Mouse (Mus musculus) left cerebral cortex, postnatal 4 days (tissue): ENCODE measurements around the gene Hmgb1. TPM values are rescaled to one million over a fixed set of nuclear protein-coding genes. Genes with fewer than 3 reads are reported as not detected.

Experiments
- DNase-seq: peaks from one replicate; pipeline ENCODE4 v3.0.0-alpha.2; 2022
- intact Hi-C: fragments of 180-260 bp; cut with DNase I; formaldehyde crosslinking; loops from one replicate; pipeline ENCODE4 v1.15.1; 2025
- total RNA-seq, 2 experiments: library from RNA; stranded (reverse); gene quantifications; 2 replicates each; pipeline ENCODE4 v1.2.3; 2021

Hmgb1 gene
- total RNA-seq, 2 experiments from 2014 or later: 291 to 345 TPM

- intact Hi-C loops: no loop called here
- no peak for DNase-seq
These were observed 144.5 kb downstream of the Hmgb1 start for GRCm38 (mm10) chr5:149039825-149040224.

DNA sequence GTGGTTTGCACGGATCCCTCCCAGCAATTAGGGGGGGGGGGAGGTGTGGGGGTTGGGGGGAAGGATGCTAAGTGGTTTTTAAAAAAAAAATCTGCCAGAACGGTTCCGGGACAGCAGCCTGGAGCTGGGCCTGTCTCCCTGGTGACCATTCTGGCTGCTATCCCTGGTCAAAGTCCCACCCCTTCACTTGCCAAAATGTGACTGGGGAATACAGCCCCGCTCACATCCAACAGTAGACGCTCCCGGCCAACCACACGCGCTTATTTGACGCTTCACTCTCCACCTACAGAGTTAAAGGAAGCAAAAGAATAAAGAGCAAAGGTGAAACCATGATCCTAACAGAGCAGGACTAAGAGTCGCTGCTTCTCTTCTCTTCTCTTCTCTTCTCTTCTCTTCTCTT is 146.6 kb downstream of the Hmgb1 start:
- peak; percentile 64 for DNase-seq
- intact Hi-C loops: no loop called here

DNA sequence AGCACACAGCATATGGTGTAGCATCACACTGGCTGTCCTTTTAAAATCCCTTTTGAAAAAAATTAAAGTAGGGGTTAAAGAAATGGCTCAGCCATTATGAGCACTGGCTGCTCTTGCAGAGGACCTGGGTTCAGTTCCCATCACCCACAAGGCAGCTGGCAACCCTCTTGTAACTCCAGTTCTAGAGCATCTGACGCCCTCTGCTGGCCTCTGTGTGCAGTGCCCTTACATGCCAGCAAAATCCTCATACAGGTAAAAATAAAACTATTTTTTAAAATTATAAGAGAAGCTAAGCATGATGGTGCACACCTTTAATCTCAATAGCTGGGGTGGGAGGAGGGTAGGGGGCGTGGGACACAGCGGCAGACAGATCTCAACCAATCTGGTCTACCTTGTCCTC is 147.4 kb downstream of the Hmgb1 start:
- intact Hi-C loops: no loop called here
- no peak for DNase-seq

DNA sequence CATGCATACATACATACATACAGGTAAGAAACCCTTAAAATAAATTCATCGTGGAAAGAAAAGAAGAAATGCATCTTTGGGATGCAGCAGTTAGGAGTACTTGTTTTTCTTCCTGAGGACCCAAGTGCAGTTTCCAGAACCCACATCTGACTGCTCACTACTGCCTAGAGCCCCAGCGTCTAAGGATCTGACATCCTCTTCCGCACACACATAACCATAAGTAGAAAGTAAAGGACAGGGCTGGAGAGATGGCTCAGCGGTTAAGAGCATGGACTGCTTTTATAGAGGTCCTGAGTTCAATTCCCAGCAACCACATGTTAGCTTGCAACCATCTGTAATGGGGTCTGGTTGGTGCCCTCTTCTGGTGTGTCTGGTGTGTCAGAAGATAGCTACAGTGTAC is 151.9 kb downstream of the Hmgb1 start:
- no peak for DNase-seq
- intact Hi-C loops: no loop called here

DNA sequence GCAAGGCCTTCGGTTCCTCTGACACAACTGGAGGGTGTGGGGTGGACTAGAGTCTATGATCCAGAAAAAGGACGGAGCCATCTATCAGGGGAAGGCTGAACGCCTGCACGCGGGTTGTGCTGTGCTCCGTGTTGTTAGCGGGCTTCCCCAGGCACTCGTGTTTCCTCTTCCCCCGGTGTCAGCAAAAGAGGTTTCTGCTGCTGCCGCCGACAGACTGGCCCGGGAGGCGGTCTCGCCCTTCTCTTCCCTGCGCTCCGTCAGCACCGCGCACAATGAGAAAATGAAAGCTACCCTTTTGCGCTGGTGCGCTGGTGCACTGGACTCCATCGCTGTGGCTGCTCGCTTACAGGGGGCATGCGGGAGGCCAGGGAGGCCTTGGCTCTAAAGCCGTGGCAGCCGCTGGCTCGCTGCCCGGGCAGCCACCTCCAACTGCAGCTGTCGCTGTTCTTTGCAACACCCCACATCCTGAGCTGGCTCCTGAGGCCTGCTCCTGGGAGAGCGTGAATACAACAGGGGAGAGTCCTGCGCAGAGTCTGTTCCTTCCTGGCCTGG is 153.0 kb downstream of the Hmgb1 start:
- intact Hi-C loops: no loop called here
- peak; percentile 86 for DNase-seq

GRCm38 (mm10) chr5:149030103-149030502 is 154.2 kb downstream of the Hmgb1 start:
- intact Hi-C loops: no loop called here
- DNase-seq: no peak

- no peak for DNase-seq
- intact Hi-C loops: loop anchor here (10.0 kb wide), 1 partner anchor 194 kb away; no protein-coding TSS in a partner anchor
These were observed 155.9 kb downstream of the Hmgb1 start for GRCm38 (mm10) chr5:149028394-149028793.

GRCm38 (mm10) chr5:149027389-149027788 is 156.9 kb downstream of the Hmgb1 start:
- intact Hi-C loops: loop anchor here (10.0 kb wide), 1 partner anchor 193 kb away; no protein-coding TSS in a partner anchor
- DNase-seq: no peak

DNA sequence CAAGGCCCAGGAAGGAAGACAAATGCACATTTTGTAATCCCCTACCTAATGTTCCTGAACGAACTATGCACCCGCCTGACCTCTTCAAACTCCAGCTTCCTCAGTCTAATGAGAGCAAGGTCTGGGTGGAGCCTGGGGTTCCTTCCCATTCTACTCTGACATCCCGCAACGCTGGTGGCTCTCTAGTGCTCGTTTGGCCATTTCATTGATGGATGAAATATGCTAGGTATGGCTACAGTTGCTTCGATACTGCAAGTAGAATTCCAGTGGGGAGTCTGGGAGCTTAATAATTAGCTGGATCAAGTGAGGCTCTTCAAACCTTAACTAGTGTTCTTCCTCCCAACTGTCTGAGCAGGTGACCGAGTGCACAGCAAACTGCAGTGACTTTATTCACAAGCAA is 163.2 kb downstream of the Hmgb1 start:
- intact Hi-C loops: loop anchor here (10.0 kb wide), 1 partner anchor 186 kb away; no protein-coding TSS in a partner anchor
- DNase-seq: no peak

DNA sequence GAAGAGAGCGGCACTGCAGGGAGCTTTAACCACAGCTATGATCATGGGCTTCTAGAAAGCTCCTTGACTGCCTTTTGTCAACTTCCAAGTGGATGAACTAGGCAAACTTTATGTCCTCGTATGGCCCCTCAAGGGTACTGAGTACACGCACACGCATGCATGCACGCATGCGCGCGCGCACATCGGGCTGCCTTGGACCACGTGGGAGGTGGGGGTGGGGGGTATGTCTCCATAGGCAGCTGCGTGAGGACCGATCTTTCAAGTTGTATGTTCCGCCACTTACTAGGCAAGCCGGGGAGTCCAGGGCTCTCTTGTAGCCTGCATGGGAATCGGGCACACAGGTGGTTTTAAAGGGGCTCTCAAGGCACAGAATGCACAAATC is 163.6 kb downstream of the Hmgb1 start:
- intact Hi-C loops: loop anchor here (10.0 kb wide), 1 partner anchor 186 kb away; no protein-coding TSS in a partner anchor
- no peak for DNase-seq

DNA sequence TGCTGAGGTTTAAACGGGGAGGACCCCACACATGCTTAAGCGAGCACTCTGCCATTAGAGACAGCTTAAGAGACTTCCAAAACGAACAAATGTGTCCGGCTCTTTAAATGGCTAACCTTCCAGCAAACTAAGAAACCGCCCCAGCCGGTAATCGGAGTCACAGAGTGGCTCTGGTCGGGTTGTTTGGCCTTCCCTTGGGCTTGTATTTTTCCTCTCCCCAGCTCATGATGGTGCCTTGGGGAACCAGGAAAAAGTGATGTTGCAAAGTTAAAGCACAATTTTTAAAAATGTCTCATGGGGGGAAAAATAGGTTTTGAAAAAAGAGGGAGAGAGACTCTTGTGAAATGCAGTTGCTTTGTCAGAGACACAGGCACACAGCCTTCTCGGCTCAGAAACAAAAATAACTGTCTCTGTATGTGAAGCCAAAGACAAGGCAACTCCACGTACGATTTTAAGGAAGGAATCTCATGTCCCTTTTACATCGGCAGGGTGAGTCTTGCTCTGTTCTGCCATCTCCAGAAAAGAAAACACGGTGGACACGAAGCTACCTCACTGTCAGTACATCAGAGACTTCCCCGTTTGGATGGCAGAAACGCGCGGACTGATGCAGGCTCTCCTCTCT is 164.1 kb downstream of the Hmgb1 start:
- intact Hi-C loops: loop anchor here (10.0 kb wide), 1 partner anchor 185 kb away; no protein-coding TSS in a partner anchor
- DNase-seq: no peak

DNA sequence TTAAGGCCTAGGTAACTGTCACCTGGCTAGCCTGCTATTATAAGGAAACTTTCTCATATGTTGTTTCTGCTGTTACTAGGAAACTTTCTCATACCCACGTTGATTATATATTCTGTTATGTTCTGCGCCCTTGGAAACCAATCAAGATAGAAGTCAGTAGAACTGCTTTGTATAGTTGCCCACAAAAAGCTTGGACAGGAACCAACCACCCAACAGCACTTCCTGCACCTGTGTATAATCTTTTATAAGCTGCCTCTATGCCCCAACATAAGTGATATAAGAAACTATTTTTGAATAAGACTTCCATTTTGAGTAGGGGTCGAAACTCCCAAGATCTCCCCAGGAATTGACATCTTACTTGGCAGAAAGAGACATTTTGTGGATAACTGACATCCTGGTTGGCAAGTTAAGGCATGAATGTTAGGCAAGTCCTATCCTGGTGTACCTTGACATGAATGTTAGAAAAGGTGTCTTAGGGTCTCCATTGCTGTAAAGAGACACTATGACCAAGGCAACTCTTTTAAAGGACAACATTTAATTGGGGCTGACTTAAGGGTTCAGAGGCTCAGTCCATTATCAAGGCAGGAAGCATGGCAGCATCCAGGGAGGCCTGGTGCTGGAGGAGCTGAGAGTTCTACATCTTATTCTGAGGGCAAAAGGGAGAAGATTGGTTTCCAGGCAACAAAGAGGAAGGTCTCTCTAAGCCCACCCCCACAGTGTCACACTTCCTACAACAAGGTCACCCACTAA is 166.4 kb downstream of the Hmgb1 start:
- no peak for DNase-seq
- intact Hi-C loops: no loop called here

DNA sequence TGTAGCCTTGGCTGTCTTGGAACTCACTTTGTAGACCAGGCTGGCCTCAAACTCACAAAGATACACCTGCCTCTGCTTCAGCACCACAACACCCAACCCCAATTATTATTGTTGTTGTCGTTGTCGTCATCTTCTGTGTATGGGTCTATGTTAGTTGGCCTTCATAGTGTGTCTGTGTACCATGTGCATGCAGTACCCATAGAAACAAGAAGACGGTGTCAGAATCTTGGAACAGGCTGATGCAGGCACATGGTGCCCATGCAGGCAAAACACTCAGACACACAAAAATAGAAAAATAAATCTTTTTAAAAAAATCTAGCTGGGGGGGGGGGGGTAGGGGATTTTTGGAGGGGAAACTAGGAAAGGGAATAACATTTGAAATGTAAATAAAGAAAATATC is 167.1 kb downstream of the Hmgb1 start:
- DNase-seq: no peak
- intact Hi-C loops: no loop called here

- intact Hi-C loops: no loop called here
- no peak for DNase-seq
These were observed 168.0 kb downstream of the Hmgb1 start for GRCm38 (mm10) chr5:149016261-149016660.

- no peak for DNase-seq
- intact Hi-C loops: no loop called here
These were observed 168.7 kb downstream of the Hmgb1 start for GRCm38 (mm10) chr5:149015335-149016201.

DNA sequence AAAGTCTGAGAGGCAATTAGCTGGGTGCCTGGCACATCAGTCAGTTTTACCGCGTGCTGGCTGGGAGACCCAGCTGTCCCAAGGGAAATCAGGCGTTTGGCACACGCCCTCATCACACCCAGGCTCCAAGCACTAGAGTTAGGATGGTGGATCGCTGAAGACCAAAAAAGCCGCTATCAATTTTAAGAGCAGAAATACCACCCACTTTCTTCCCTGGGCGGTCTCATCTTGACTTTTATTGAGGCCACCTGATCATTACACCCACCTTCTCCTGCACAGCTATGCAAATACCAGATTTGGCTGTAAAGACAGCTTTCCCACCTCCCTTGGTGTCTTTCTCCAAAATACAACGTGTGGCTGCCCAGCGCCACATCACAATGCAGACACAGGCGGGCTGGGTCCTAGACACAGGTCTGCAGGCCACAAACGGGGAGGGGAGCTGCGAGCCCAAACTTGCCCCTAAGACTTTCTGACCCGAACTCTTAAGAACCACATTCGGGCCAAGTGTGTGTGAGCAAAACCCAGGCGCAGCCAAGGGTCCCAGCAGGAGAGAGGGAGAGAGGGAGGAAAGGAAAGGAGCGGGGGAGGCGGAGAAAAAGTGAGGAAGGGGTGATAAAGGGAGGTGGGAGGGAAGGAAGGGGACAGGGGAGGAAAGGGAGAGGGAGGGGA is 169.6 kb downstream of the Hmgb1 start:
- DNase-seq: no peak
- intact Hi-C loops: no loop called here

GRCm38 (mm10) chr5:149013817-149014508 is 170.3 kb downstream of the Hmgb1 start:
- no peak for DNase-seq
- intact Hi-C loops: no loop called here

DNA sequence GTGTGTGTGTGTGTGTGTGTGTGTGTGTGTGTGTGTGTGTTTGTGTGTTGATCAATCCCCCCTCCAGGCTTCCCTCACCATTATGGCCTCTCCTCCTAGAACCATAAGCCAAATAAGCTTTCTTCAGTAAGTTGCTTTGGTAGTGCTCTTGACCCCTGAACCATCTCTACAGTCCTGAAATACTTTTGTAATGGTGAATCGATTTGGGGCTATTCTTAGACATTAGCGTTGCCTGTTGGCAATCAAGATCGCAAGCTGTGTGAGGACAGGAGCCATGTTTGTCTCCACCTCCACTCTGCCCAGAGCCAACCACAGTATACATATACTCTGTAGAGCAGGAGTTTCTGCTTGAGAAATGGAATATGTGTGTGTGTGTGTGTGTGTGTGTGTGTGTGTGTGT is 175.2 kb downstream of the Hmgb1 start:
- intact Hi-C loops: no loop called here
- no peak for DNase-seq

DNA sequence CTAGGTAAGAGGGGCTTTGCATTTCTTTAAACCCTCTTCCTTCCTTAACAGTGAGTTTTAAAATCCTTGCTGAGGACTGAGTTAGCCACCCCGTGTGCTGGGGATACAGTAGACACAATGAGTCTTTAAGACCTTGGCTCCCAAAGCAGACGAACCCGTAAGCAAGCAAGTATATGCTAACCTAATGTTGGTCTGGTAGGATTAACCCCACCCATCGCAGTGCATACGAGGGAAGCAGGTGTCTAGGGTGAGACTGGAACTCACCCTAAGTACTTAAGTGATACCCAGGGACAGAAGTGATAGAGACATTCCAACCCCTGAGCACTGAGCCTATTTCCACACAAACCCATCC is 177.0 kb downstream of the Hmgb1 start:
- no peak for DNase-seq
- intact Hi-C loops: no loop called here
